Mouse (Mus musculus): ENCODE measurements around the gene Zbtb49. TPM values are rescaled to one million over a fixed set of nuclear protein-coding genes. Genes with fewer than 3 reads are reported as not detected.

Zbtb49 gene
- polyA plus RNA-seq, 1 experiment from 2014 or later = 7.0 TPM

DNA sequence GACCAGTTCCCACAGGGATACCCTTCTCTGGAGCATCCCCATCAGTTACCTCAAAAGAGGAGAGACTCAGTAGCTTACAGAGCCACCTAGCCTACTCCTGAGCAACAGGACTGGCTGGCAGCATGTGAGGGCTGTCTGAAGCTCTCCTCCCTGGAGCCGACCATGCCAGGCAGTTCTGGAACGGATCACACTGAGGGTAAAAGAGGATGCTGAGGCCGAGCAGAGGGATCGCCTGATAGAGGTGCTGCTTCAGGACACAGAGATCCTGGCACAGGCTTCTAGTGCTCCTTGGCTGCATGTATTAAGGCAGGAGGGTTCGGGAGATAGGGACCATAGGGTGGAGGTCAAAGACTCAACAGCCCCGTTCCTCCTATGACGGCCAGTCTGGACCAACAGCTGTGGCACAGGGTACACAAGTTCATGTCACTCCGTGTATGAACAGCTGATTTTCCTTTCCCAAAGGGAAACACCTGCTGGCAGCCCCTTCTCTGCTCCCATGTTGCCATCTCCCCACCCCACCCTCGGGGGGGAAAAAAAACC, 62.7 kb downstream of the Zbtb49 start:
- Histone ChIP-seq H3K27me3 (peaks cover 67% of the 10 kb centered on the region), H3K27ac (no peak overlapping the region), H3K4me3 (no peak overlapping the region), H3K36me3 (no peaks in the 10 kb centered on the region), H3K9me3 (replicated peaks) (no peaks in the 10 kb centered on the region), H3K9ac (no peak overlapping the region), H3K4me2 (no peak overlapping the region), H3K4me1 (replicated peaks) (peaks cover 14% of the 10 kb centered on the region)
- ATAC-seq (replicated peaks; ENCODE audit: insufficient number of reproducible peaks, insufficient read depth, low FRiP score, low read depth) = no peak
- 65% methylated on average over 9 of the region's 9 CpGs for WGBS

- no peak for ATAC-seq (replicated peaks; ENCODE audit: insufficient number of reproducible peaks, insufficient read depth, low FRiP score, low read depth)
- H3K4me3 ChIP-seq = no peak overlapping the region
- 82% methylated on average over 5 of the region's 5 CpGs for WGBS
- peaks cover 1% of the 10 kb centered on the region for H3K4me1 ChIP-seq (replicated peaks)
- H3K9ac ChIP-seq = no peak overlapping the region
- no peak overlapping the region for H3K27ac ChIP-seq
- no peak overlapping the region for H3K4me2 ChIP-seq
- H3K9me3 ChIP-seq (replicated peaks) = no peaks in the 10 kb centered on the region
- no peaks in the 10 kb centered on the region for H3K36me3 ChIP-seq
- peaks cover 28% of the 10 kb centered on the region for H3K27me3 ChIP-seq
These were observed 66.6 kb downstream of the Zbtb49 start for GRCm38 (mm10) chr5:38153636-38154035.

DNA sequence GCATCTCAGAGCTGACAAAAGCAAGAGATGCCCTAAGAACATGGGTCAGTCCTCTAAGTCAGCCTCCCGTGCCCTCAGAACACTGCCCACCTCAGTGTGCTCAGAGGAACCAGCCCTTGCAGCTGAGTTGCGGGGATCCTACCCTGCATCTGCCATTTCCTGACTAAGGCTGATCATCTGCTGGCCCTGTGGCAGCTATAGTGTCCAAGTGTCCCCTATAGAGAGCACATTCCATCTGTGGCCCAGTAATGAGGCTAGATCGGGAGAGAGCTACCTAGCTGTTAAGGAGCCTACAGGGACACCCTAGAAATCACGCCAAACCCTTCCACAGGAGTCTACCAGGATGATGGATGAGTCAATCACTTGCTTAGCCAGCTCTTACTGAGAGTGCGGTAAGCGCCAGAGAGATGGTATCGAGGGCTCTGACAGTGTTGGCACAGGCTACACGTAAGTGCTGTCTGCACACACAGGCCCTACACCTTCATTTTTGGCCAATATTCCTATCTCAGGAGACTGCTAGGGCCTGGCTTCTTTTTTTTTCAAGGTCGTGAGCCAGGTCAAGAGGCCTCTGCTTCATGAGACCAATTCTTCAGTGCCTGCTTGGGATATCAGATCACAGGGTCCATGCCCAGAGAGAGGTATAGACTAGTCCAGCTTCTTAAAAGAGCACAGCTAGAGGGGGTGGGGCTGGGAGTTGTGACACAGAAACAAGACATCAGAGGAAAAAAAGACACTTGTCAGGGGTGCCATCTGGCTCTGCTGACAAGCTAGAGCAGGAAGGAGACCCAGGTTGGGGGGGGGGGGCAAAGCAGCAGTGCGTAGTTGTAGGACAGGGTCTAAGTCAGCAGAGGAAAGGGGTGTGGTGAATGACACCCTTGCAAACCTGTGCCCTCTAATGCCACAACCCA, 67.8 kb downstream of the Zbtb49 start:
- Histone ChIP-seq H3K27ac (no peak overlapping the region), H3K4me1 (replicated peaks) (no peaks in the 10 kb centered on the region), H3K4me2 (no peak overlapping the region), H3K9me3 (replicated peaks) (no peaks in the 10 kb centered on the region), H3K36me3 (no peaks in the 10 kb centered on the region), H3K9ac (no peak overlapping the region), H3K27me3 (peaks cover 16% of the 10 kb centered on the region), H3K4me3 (no peak overlapping the region)
- 79% methylated on average over 10 of the region's 10 CpGs for WGBS
- no peak for ATAC-seq (replicated peaks; ENCODE audit: insufficient number of reproducible peaks, insufficient read depth, low FRiP score, low read depth)

GRCm38 (mm10) chr5:38151264-38151663, 69.0 kb downstream of the Zbtb49 start:
- no peak overlapping the region for H3K4me2 ChIP-seq
- WGBS = 54% methylated on average over 3 of the region's 3 CpGs
- no peaks in the 10 kb centered on the region for H3K36me3 ChIP-seq
- no peak for ATAC-seq (replicated peaks; ENCODE audit: insufficient number of reproducible peaks, insufficient read depth, low FRiP score, low read depth)
- no peak overlapping the region for H3K27ac ChIP-seq
- H3K9ac ChIP-seq = no peak overlapping the region
- no peaks in the 10 kb centered on the region for H3K9me3 ChIP-seq (replicated peaks)
- peaks cover 6% of the 10 kb centered on the region; the same call in 1 of the 2 replicates for H3K27me3 ChIP-seq
- no peak overlapping the region for H3K4me3 ChIP-seq
- no peaks in the 10 kb centered on the region for H3K4me1 ChIP-seq (replicated peaks)

- peak; percentile 18; the same call in 1 of the 2 replicates for ATAC-seq (replicated peaks; ENCODE audit: insufficient number of reproducible peaks, insufficient read depth, low FRiP score, low read depth)
These were observed 73.7 kb downstream of the Zbtb49 start for GRCm38 (mm10) chr5:38146524-38146923.

DNA sequence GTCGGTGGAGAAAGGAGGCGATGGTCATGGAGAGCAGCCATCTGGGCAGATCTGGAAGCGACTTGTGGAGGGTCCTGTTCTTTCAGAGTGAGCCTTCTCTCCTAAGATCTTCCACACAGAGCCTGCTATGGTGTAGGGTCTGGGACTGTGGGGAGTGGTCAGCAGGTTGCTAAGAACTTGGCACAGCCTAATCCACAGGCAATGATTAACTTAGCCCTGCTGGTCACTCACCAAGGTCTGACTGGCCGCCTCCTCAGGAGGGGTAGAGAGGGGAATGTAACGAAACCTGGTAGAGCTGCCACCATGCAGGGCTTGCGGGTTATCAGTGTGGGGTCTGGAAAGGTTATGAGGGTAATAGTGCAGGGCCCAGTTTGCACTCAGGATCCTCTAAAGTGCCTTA, 79.4 kb downstream of the Zbtb49 start:
- Histone ChIP-seq H3K27me3 (no peaks in the 10 kb centered on the region), H3K9me3 (replicated peaks) (no peaks in the 10 kb centered on the region), H3K36me3 (peaks cover 8% of the 10 kb centered on the region; the same call in 1 of the 2 replicates), H3K4me1 (replicated peaks) (no peaks in the 10 kb centered on the region), H3K4me2 (no peak overlapping the region), H3K27ac (no peak overlapping the region), H3K4me3 (no peak overlapping the region), H3K9ac (no peak overlapping the region)
- 82% methylated on average over 6 of the region's 6 CpGs for WGBS
- no peak for ATAC-seq (replicated peaks; ENCODE audit: insufficient number of reproducible peaks, insufficient read depth, low FRiP score, low read depth)

More at GRCm38 (mm10) chr5:38146524-38146923, 73.7 kb downstream of the Zbtb49 start:
- Histone ChIP-seq H3K27ac (no peak overlapping the region), H3K27me3 (no peaks in the 10 kb centered on the region), H3K36me3 (no peaks in the 10 kb centered on the region), H3K4me3 (no peak overlapping the region), H3K9me3 (replicated peaks) (no peaks in the 10 kb centered on the region), H3K4me2 (no peak overlapping the region), H3K9ac (no peak overlapping the region), H3K4me1 (replicated peaks) (no peaks in the 10 kb centered on the region)
- 76% methylated on average over 6 of the region's 6 CpGs for WGBS

Other genes with a start within 250 kb of the Zbtb49 start
- gene Stx18, start 181.7 kb downstream of the Zbtb49 start, polyA plus RNA-seq (2015; fragmentation: Nextera tagmentation; extraction: Ambion mirVana) = 27.4 and 28.5 TPM in 2 replicates
- 15.3 and 25.7 TPM in 2 replicates for gene Nsg1, start 60.5 kb downstream of the Zbtb49 start, polyA plus RNA-seq (2015; fragmentation: Nextera tagmentation; extraction: Ambion mirVana)
- 42.4 and 46.1 TPM in 2 replicates for gene Lyar, start within 50 bp of the Zbtb49 start, polyA plus RNA-seq (2015; fragmentation: Nextera tagmentation; extraction: Ambion mirVana)
- gene Tmem128, start 39.7 kb upstream of the Zbtb49 start, polyA plus RNA-seq (2015; fragmentation: Nextera tagmentation; extraction: Ambion mirVana) = 41.1 and 42.9 TPM in 2 replicates
- gene Otop1, start 55.5 kb upstream of the Zbtb49 start, polyA plus RNA-seq (2015; fragmentation: Nextera tagmentation; extraction: Ambion mirVana) = not detected in 2 replicates
- gene Drd5, start 98.9 kb upstream of the Zbtb49 start, polyA plus RNA-seq (2015; fragmentation: Nextera tagmentation; extraction: Ambion mirVana) = not detected in 2 replicates